Mouse (Mus musculus): ENCODE results near the gene Cys1. TPM values are rescaled to one million over a fixed set of nuclear protein-coding genes. Genes with fewer than 3 reads are reported as not detected.

Gene Cys1
- not detected for total RNA-seq (2023)

GRCm38 (mm10) chr12:24681286-24682023 lies at the start of gene Cys1:
Gene Cys1, minus strand, starts transcription at chr12:24681813.

GRCm38 (mm10) chr12:24707954-24708823 lies 26.6 kb upstream of the Cys1 start, which contains the start of gene Rrm2:
Gene Rrm2, plus strand, starts transcription at chr12:24708241.

GRCm38 (mm10) chr12:24651063-24651557 lies 30.5 kb downstream of the Cys1 start, which contains the start of gene Klf11:
Gene Klf11, plus strand, starts transcription at chr12:24651274.

Other genes with a start within 250 kb of the Cys1 start
- 45.3 TPM for gene Taf1b, start 183.5 kb downstream of the Cys1 start, total RNA-seq (2023)
- gene Grhl1, start 109.5 kb downstream of the Cys1 start, total RNA-seq (2023): 0.89 TPM
- gene Klf11, start 30.5 kb downstream of the Cys1 start, total RNA-seq (2023): 30.5 TPM
- gene Rrm2, start 26.4 kb upstream of the Cys1 start, total RNA-seq (2023): 5.5 TPM
- gene Mboat2, start 149.1 kb upstream of the Cys1 start, total RNA-seq (2023): not detected

All from CD8-positive naive resting alpha-beta T cell, adult 57 days (primary cell).